Mouse (Mus musculus) gastrocnemius, adult 2 months (tissue): ENCODE results near the gene Flt3l. TPM values are rescaled to one million over a fixed set of nuclear protein-coding genes. Genes with fewer than 3 reads are reported as not detected.
"Not testable (repeated sequence)": the region's sequence is repeated elsewhere in the genome, so short reads cannot be mapped to it uniquely, and the experiment has no call there.

Experiments used
- DNase-seq: peaks from one replicate; pipeline ENCODE4 v3.0.0; 2022
- H3K27ac ChIP-seq: fragments of 200-600 bp; 2 replicates; pipeline ENCODE4 v1.8.1; 2022; ENCODE audit warnings: mild to moderate bottlenecking
- H3K4me3 ChIP-seq: fragments of 200-600 bp; 2 replicates; pipeline ENCODE4 v1.8.1; 2022; ENCODE audit warnings: mild to moderate bottlenecking, moderate library complexity
- CTCF ChIP-seq: fragments of 200-600 bp; IDR thresholded peaks from 2 replicates; pipeline ENCODE4 v1.8.1; 2022; ENCODE audit warnings: antibody characterized with exemption, mild to moderate bottlenecking, moderate library complexity
- intact Hi-C: fragments of 180-260 bp; cut with DNase I; formaldehyde crosslinking; loops from one replicate; pipeline ENCODE4 v1.15.1; 2025
- total RNA-seq, 2 experiments: library from RNA; stranded (reverse); gene quantifications; 2 replicates each; pipeline ENCODE4 v1.2.3; 2021

Flt3l gene
- total RNA-seq, 2 experiments from 2014 or later = 2.2 to 3.3 TPM

GRCm38 (mm10) chr7:45107052-45107645, 29.1 kb downstream of the Flt3l start:
- intact Hi-C loops = no loop called here
- no peak overlapping the region for H3K4me3 ChIP-seq
- no peak for TF ChIP-seq CTCF
- DNase-seq = no peak
- H3K27ac ChIP-seq = no peak overlapping the region

DNA sequence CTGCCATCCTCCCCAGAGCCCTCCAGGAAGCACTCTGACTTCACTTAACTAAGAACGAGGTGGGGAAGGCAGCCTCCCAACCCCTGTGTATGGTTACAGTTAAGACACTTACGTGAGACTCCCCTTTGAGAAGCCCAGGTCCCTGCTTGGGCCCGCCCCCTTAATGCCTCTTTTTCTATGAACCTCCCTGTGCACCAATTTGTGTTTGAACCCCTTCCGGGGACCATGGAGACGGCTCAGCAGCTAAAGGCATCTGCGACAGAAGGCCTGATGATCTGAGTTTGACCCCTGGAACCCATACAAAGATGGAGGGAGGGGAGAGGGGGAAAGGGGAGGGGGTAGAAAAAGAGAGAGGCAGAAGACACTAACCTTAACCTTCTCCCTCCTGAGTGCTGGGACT, 29.8 kb downstream of the Flt3l start:
- no peak overlapping the region for H3K27ac ChIP-seq
- no peak overlapping the region for H3K4me3 ChIP-seq
- intact Hi-C loops = no loop called here
- no peak for TF ChIP-seq CTCF
- DNase-seq = no peak

DNA sequence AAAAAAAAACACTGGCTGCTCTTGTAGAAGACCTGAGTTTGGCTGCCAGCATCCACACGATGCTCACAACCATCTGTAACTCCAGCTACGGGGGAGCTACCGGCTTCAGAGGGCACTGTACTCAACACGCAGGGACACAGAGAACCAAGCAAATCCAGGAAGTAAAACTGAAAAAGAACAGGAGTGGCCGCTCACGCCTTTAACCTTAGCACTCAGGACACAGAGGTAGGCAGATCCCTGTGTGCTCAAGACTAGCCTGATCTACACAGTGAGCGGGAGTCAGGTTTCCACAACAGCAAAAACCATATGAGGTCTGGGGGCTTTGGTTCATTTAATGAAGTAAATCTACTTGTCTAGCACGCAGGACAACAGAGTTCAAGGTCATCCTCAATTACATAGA, 30.7 kb downstream of the Flt3l start:
- H3K27ac ChIP-seq = no peak overlapping the region
- H3K4me3 ChIP-seq = no peak overlapping the region
- intact Hi-C loops = no loop called here
- DNase-seq = no peak
- no peak for TF ChIP-seq CTCF

GRCm38 (mm10) chr7:45104941-45105340, 31.3 kb downstream of the Flt3l start:
- no peak for TF ChIP-seq CTCF
- intact Hi-C loops = no loop called here
- Histone ChIP-seq H3K4me3 (no peak overlapping the region), H3K27ac (no peak overlapping the region)
- no peak for DNase-seq

GRCm38 (mm10) chr7:45103652-45104180, 32.5 kb downstream of the Flt3l start, which contains the start of gene Fcgrt:
TSS of gene Fcgrt (minus strand) at chr7:45103851.
- H3K27ac ChIP-seq = peak within 1 kb of the TSS; percentile 94
- TF ChIP-seq CTCF = no peak
- H3K4me3 ChIP-seq = peak within 1 kb of the TSS; percentile 72
- DNase-seq = peak; percentile 96
- intact Hi-C loops = loop anchor here (2.0 kb wide), 1 partner anchor 21 kb away; no protein-coding TSS in a partner anchor

DNA sequence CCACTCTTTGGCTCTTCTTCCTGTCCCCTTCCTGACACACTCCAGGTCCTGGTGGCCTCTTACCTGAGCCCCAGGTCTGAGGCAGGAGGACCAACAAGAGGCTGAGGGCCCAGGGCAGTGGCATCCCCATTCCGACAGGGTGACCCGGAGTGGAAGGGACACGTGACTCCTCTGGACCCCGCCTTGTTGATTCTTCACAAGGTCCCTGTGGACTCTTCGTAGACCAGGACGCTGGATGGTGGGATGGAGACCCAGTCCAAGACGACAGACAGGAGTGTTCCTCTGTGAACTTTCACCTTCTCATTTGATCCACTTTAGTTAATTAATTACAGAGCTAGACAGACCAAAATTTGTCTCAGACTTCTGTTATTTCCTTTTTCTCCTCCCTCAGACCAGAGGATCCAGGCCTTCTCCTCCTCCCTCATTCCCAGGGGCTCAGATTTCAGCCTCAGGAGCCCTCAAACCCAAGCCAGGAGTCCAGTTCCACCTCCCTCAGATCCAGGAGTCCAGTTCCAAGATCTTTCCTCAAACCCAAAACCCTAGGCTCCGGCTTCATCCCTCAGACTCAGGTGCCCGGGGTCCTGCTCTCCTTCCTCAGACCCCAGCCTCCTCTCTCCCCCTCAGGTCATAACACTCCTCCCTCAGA, 33.2 kb downstream of the Flt3l start:
- intact Hi-C loops = loop anchor here (2.0 kb wide), 1 partner anchor 20 kb away; no protein-coding TSS in a partner anchor
- peak overlapping the region; percentile 72 for H3K4me3 ChIP-seq
- peak; percentile 65 for DNase-seq
- no peak for TF ChIP-seq CTCF
- H3K27ac ChIP-seq = peak overlapping the region; percentile 94

DNA sequence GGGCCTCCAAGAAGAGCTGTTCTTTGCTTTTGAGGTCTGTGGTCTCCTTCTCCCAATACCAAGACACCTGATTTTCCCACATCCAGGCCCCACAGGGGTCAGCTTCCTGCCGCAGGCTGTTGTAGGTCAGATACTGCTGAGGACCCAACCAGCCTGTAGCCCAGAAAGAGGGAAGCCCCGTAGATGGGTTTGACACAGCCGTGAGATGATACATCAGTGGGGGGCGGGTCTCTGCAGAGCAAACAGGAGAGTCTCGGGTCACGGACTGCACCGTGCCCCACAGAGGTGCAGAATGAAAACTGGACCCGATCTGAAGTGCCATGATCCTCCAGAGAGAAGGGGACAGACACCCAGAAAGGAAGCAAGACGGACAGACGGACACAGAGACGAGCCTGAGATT, 33.8 kb downstream of the Flt3l start:
- intact Hi-C loops = loop anchor here (2.0 kb wide), 1 partner anchor 20 kb away; no protein-coding TSS in a partner anchor
- peak overlapping the region; percentile 94 for H3K27ac ChIP-seq
- TF ChIP-seq CTCF = no peak
- peak overlapping the region; percentile 72 for H3K4me3 ChIP-seq
- no peak for DNase-seq

DNA sequence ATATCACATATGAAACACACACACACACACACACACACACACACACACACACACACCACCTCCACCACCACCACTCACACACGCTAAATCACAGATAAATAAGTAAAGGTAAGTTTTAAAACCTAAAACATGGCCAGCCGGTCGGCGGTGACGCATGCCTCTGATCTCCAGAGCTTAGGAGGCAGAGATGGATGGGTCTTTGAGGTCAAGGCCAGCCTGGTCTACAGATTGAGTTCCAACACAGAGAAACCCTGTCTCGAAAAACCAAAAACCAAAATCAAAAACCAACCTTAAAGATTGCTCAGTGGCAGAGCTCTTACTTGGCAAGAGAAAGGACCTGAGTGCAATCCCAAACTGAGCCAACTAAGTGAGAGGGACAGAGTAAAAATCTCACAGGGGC, 36.2 kb downstream of the Flt3l start:
- TF ChIP-seq CTCF = no peak
- intact Hi-C loops = no loop called here
- DNase-seq = no peak
- H3K4me3 ChIP-seq = peak overlapping the region; percentile 72
- H3K27ac ChIP-seq = peak overlapping the region; percentile 49

GRCm38 (mm10) chr7:45098541-45099240, 37.5 kb downstream of the Flt3l start:
- H3K4me3 ChIP-seq = no peak overlapping the region
- no peak overlapping the region for H3K27ac ChIP-seq
- peak; percentile 47 for TF ChIP-seq CTCF
- DNase-seq = no peak
- intact Hi-C loops = no loop called here

DNA sequence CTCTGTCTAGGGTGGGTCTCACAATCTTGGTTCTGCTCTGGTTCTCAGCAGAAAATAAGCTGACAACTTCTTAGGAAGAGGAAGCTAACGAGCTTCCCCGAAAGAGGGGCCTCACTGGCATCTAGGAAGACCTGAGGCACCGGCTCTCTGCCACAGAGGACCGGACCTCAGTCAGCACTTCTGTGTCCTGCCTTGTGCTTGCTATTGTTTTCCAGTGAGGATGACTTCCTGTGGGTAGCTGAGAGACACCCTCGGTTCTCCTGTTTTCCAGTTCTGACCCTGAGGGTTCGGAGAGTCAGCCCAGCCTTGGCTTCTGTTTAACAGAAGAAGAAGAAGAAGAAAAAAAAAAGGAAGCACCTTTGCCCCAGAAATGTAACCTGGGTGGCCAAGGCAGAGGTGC, 38.8 kb downstream of the Flt3l start:
- DNase-seq = no peak
- Histone ChIP-seq H3K4me3 (no peak overlapping the region), H3K27ac (peak overlapping the region; percentile 56)
- no peak for TF ChIP-seq CTCF
- intact Hi-C loops = no loop called here

GRCm38 (mm10) chr7:45095965-45096364, 40.3 kb downstream of the Flt3l start:
- H3K27ac ChIP-seq, intact Hi-C loops, DNase-seq, H3K4me3 ChIP-seq: not testable (repeated sequence)

DNA sequence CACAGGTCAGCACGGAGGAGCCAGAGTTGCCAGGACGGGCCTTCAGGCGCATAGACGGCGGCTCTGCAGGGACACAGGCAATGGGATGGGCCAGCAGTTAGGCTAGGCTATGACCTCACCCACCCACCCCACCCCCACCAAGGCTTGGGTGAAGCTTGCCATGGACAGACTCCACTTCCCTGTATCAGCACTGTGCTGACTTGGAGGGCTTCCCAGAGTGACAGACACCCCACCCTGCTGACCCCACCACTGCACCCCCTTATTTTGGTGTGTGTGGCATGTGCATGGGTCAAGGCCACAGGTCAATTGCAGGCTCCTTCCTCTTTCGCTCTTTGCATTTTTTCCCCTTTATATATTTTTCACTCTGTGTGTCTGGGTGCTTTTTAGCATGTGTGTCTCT, 40.9 kb downstream of the Flt3l start:
- no peak for TF ChIP-seq CTCF
- intact Hi-C loops = no loop called here
- DNase-seq = peak; percentile 56
- no peak overlapping the region for H3K4me3 ChIP-seq
- H3K27ac ChIP-seq = peak overlapping the region; percentile 62; the same call in 1 of the 2 replicates

GRCm38 (mm10) chr7:45094121-45094520, 42.1 kb downstream of the Flt3l start:
- no peak for DNase-seq
- Histone ChIP-seq H3K27ac (0 out of 2 replicates have a peak overlapping the region, but pooled peaks have one; percentile 12), H3K4me3 (no peak overlapping the region)
- no peak for TF ChIP-seq CTCF
- intact Hi-C loops = no loop called here
